Mouse (Mus musculus) thymus, adult 2 months (tissue): Measurements from ENCODE around the gene Cd300lf.

Experiments
- CTCF ChIP-seq: fragments of 200-500 bp; IDR thresholded peaks from 2 replicates; pipeline ENCODE4 v1.5.1; 2012; ENCODE audit warnings: mild to moderate bottlenecking, control low read depth, low read length, moderate library complexity, borderline replicate concordance; ENCODE audit not compliant: control insufficient read depth, poor library complexity, insufficient read depth; ENCODE audit errors: extremely low read depth
- POLR2A ChIP-seq: fragments of 200-500 bp; IDR thresholded peaks from 2 replicates; pipeline ENCODE4 v1.6.1; 2012; ENCODE audit warnings: mild to moderate bottlenecking, low read length, control low read depth, moderate library complexity; ENCODE audit not compliant: control insufficient read depth, poor library complexity, insufficient read depth; ENCODE audit errors: extremely low read depth

DNA sequence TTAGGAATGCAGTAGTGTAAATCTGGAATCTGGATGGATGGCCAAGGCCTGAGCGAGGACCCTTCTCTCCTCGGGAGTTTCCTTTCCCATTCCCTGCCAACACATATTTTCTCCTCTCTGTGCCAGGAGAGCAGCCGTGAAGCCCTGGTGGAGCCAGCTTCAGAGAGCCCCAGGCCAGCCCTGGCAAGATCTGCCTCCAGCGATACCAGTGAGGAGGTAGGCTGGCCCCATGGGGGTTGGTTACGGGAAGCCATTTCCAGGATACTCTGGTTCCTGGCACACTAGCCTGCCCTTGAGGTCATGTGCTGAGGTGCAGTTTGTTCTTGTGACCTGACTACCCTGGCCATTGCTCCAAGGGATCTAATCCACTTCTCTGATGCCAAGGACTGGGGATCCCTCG, 46.1 kb upstream of the Cd300lf start:
- TF ChIP-seq POLR2A, result no peak
- no peak for TF ChIP-seq CTCF
